Mouse (Mus musculus): ENCODE data around the gene Otop2.

DNA sequence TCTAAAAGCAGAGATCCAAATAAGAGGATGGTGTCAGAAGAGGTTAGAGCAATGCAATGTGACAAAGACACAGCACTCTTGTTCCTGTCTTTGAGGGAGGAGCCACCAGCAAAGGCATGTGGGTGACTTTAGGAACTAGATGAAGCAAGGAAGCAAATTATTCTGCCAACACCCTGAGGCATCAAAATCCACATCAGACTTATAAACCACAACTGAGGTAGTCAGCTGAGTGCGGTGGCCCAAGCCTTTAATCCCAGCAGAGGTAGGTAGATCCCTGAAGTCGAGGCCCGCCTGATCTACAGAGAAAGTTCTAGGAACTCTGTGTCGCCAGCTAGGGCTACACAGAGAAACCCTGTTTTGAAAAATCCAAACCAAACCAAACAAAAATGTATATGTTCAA, 70.3 kb downstream of the Otop2 start:
- TF ChIP-seq POLR2A (IDR thresholded peaks at IDR 0.05; ENCODE audit: borderline replicate concordance, extremely low read depth, insufficient read depth, insufficient read length, poor library complexity, severe bottlenecking) (no peak), CTCF (IDR thresholded peaks at IDR 0.05; ENCODE audit: borderline replicate concordance, extremely low read depth, insufficient read depth, insufficient read length) (no peak)

All from brain, embryonic 14.5 days (tissue).